Mouse (Mus musculus) telencephalon, adult 2 months (tissue): ENCODE measurements at regions not wholly inside any gene's neighbourhood (a gene's known extent, or its start where the extent isn't known, plus 50 kb on each side); places are given as distances from the start of the nearest gene placed in this dataset.

Source experiments
- DNase-seq: peaks from one replicate; pipeline ENCODE4 v3.0.0-alpha.2; 2011; ENCODE audit warnings: low read depth, low spot score

GRCm38 (mm10) chr6:147686927-147687326 is 211.3 kb downstream of the Ccdc91 start:
- DNase-seq, result no peak

- DNase-seq, result no peak
Observed at GRCm38 (mm10) chr6:147698255-147698654, 222.6 kb downstream of the Ccdc91 start.

- DNase-seq, result no peak
Observed at GRCm38 (mm10) chr6:147699449-147699848, 223.8 kb downstream of the Ccdc91 start.

GRCm38 (mm10) chr6:147700629-147701028 is 225.0 kb downstream of the Ccdc91 start:
- DNase-seq, result no peak

- DNase-seq, result no peak
Observed at GRCm38 (mm10) chr6:147701956-147702355, 226.3 kb downstream of the Ccdc91 start.

GRCm38 (mm10) chr6:147704297-147704696 is 228.7 kb downstream of the Ccdc91 start:
- DNase-seq, result no peak

GRCm38 (mm10) chr6:147705936-147706335 is 230.3 kb downstream of the Ccdc91 start:
- no peak for DNase-seq

- DNase-seq, result no peak
Observed at GRCm38 (mm10) chr6:147706741-147707140, 231.1 kb downstream of the Ccdc91 start.

- peak; percentile 64 for DNase-seq
Observed at GRCm38 (mm10) chr6:147718052-147718712, 242.6 kb downstream of the Ccdc91 start.

- DNase-seq, result no peak
Observed at GRCm38 (mm10) chr6:147718713-147719490, 243.3 kb downstream of the Ccdc91 start.

GRCm38 (mm10) chr6:147719539-147719938 is 243.9 kb downstream of the Ccdc91 start:
- no peak for DNase-seq

- no peak for DNase-seq
Observed at GRCm38 (mm10) chr6:147723336-147723735, 247.7 kb downstream of the Ccdc91 start.

- peak; percentile 8 for DNase-seq
Observed at GRCm38 (mm10) chr6:147726987-147727386, 251.4 kb downstream of the Ccdc91 start.

GRCm38 (mm10) chr6:147727644-147728533 is 252.3 kb downstream of the Ccdc91 start:
- peak; percentile 47 for DNase-seq

- DNase-seq, result no peak
Observed at GRCm38 (mm10) chr6:147729721-147730120, 254.1 kb downstream of the Ccdc91 start.

GRCm38 (mm10) chr6:147738621-147739325 is 263.1 kb downstream of the Ccdc91 start:
- DNase-seq, result no peak

GRCm38 (mm10) chr6:147741446-147741845 is 265.8 kb downstream of the Ccdc91 start:
- DNase-seq, result peak; percentile 62

- DNase-seq, result peak; percentile 4
Observed at GRCm38 (mm10) chr6:147744081-147744480, 268.5 kb downstream of the Ccdc91 start.

GRCm38 (mm10) chr6:147745690-147746089 is 270.1 kb downstream of the Ccdc91 start:
- no peak for DNase-seq

GRCm38 (mm10) chr6:147747945-147748344 is 272.3 kb downstream of the Ccdc91 start:
- DNase-seq, result no peak

- DNase-seq, result no peak
Observed at GRCm38 (mm10) chr6:147752301-147752700, 276.7 kb downstream of the Ccdc91 start.
